Mouse (Mus musculus): ENCODE data around the gene Mrpl47.
A peak's percentile ranks its signal among the peaks of the same experiment; 100 is the strongest.

DNA sequence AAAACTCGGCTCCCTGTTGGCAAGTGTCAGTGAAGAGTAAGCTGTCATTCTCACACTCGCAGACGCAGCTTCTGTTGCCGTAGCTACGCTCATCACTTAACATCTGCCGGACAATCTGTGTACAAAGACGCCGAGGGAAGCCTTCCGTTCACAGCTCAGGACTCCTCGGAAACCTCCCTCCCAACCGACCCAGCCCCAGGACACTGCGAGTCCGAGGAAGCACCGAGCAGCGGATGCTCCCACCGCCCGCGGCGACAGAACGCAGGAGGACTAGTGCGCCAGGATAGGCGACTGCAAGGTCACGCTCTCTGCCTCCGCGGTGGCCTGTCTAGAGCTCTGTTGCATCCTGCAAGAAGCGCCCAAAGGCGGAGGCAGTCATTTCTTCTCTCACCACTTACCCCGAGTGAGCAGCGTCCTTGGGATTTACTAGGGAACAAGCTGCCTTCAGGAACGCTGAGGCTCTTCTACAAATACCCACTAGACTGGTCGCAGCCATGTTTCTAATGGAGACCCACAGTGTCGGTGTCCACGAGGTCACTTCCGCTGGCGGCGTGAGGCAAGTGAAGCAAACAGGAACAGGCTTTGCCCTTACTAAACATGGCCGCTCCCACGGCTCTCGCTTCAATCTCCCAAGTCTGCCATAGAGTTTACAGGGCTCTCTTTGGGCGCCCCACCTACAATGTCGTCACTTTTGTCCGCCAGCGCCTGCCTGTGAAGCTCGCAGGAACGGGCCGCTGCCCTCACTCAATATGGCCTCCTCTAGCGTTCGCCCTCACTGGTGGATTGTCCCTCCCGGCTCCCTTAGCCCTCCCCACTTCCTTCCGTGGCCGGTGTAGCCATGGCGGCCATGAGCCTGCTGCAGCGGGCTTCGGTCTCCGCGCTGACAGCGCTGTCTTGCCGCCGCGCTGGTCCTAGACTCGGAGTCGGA lies 897 bp downstream of the Mrpl47 start, which contains the start of gene Ndufb5:
- TF ChIP-seq CTCF (IDR thresholded peaks at IDR 0.05; ENCODE audit: borderline replicate concordance, control insufficient read depth, extremely low read depth, insufficient read depth, low read length, poor library complexity) (peak; percentile 40; the same call in 1 of the 2 replicates), POLR2A (IDR thresholded peaks at IDR 0.05; ENCODE audit: control insufficient read depth, extremely low read depth, insufficient read depth, low read length, poor library complexity) (peak; percentile 74)
